Mouse (Mus musculus) embryonic fibroblast, embryonic 13.5 days (primary cell): ENCODE results near the gene Apobec3. TPM values are rescaled to one million over a fixed set of nuclear protein-coding genes. Genes with fewer than 3 reads are reported as not detected.

Experiments
- H3K27ac ChIP-seq: 2 replicates; pipeline ENCODE4 v1.5.1; 2012; ENCODE audit warnings: low read length, control low read depth, inconsistent platforms; ENCODE audit not compliant: insufficient read depth
- H3K4me1 ChIP-seq: 2 replicates; pipeline ENCODE4 v1.6.1; 2011; ENCODE audit warnings: low read length; ENCODE audit not compliant: control insufficient read depth, insufficient read depth
- H3K4me3 ChIP-seq: 2 replicates; pipeline ENCODE4 v1.5.1; 2011; ENCODE audit warnings: mild to moderate bottlenecking, control low read depth, low read length; ENCODE audit not compliant: insufficient read depth
- CTCF ChIP-seq: IDR thresholded peaks from 2 replicates; pipeline ENCODE4 v1.5.1; 2011; ENCODE audit warnings: mild to moderate bottlenecking, control low read depth, low read length, moderate library complexity, borderline replicate concordance; ENCODE audit not compliant: insufficient read depth
- POLR2A ChIP-seq: IDR thresholded peaks from 2 replicates; pipeline ENCODE4 v1.6.1; 2011; ENCODE audit warnings: low read depth, mild to moderate bottlenecking, control low read depth, low read length, moderate library complexity
- polyA plus RNA-seq: library from polyadenylated mRNA; stranded (reverse); fragments of >200 nt; gene quantifications from 2 replicates; pipeline ENCODE4 v1.2.4, GENCODE M21; 2011; ENCODE audit warnings: low read depth; ENCODE audit not compliant: missing spikeins, insufficient read length

Apobec3 gene
- polyA plus RNA-seq, 1 experiment = 35.3 TPM

DNA sequence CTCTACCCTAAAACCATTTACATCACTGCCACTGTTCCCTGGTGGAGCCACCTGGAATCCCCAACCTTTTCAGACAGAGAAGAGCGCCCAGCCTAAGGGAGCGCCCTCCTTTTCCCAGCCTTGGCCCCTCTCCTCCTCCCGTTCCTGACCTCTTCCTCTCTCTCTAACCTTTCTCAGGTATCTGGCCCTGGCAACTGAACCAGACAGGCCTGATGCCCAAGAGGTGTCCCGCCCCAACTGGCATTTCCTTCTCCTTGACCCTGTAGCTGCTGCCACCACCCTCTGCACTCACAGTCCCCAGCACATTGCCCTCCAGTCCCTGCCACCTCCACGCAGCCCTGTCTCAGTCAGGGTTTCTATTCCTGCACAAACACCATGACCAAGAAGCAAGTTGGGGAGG lies 53.5 kb downstream of the Apobec3 start:
- Histone ChIP-seq H3K27ac (no peak overlapping the region), H3K4me1 (peaks cover 8% of the 10 kb centered on the region), H3K4me3 (no peak overlapping the region)
- TF ChIP-seq CTCF (no peak), POLR2A (no peak)

DNA sequence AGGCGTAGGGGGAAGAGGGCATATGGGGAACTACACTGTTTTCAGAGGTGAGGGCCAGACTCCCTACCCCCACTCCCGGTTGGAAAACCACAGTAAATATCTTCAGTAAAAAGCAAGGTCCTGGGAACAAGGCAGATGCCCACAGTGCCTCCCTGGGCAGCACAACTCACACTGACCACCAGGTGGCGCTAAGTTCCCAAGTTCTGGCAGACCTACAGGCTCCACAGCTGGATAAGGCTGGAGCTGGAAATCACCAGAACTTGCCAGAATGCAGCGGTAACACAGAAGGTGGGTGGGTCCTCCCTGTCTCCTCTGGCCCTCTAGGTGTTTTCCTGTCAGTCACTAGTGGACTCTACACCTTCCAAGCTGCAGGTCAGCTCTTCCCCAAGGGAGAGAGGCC lies 54.6 kb downstream of the Apobec3 start:
- Histone ChIP-seq H3K4me3 (no peak overlapping the region), H3K4me1 (peaks cover 14% of the 10 kb centered on the region), H3K27ac (no peak overlapping the region)
- TF ChIP-seq CTCF (peak; percentile 98), POLR2A (no peak)

DNA sequence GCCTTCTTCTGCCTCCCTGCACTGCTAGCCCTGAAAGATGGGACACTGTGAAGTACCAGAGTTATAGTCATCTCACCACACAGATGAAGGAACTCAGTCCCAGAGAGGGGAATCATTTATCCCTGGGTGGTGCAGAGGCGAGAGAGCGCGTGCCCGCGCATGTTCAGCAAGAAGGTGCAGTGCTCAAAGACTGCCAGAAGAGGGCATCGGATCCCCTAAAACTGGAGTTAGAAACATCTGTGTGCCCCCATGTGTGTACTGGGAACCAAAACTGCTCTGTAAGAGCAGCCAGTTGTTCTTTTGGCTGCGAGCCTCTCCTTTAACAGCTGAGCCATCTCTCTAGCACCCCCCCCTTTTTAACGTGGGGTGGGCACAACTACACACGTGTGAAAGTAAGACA lies 55.3 kb downstream of the Apobec3 start:
- no peak for TF ChIP-seq CTCF
- no peak for TF ChIP-seq POLR2A
- Histone ChIP-seq H3K4me3 (no peak overlapping the region), H3K27ac (no peak overlapping the region), H3K4me1 (peaks cover 17% of the 10 kb centered on the region)

DNA sequence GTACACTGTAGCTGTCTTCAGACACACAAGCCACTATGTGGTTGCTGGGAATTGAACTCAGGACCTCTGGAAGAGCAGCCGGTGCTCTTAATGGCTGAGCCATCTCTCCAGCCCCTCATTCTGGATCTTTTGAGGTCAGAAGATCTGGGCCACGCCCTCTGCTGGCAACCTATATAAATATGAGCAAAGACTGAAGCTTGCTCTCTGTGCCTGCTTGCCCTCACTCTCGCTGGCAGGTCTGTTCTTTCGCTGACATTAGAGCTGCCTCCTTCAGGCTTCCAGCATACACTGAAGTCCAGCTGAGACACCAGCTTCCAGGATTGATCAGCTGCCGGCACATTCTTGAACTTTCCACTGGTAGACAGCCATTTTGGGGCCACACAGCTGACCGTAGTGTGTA lies 56.2 kb downstream of the Apobec3 start:
- Histone ChIP-seq H3K4me1 (peaks cover 17% of the 10 kb centered on the region), H3K4me3 (no peak overlapping the region), H3K27ac (no peak overlapping the region)
- no peak for TF ChIP-seq CTCF
- TF ChIP-seq POLR2A = no peak

DNA sequence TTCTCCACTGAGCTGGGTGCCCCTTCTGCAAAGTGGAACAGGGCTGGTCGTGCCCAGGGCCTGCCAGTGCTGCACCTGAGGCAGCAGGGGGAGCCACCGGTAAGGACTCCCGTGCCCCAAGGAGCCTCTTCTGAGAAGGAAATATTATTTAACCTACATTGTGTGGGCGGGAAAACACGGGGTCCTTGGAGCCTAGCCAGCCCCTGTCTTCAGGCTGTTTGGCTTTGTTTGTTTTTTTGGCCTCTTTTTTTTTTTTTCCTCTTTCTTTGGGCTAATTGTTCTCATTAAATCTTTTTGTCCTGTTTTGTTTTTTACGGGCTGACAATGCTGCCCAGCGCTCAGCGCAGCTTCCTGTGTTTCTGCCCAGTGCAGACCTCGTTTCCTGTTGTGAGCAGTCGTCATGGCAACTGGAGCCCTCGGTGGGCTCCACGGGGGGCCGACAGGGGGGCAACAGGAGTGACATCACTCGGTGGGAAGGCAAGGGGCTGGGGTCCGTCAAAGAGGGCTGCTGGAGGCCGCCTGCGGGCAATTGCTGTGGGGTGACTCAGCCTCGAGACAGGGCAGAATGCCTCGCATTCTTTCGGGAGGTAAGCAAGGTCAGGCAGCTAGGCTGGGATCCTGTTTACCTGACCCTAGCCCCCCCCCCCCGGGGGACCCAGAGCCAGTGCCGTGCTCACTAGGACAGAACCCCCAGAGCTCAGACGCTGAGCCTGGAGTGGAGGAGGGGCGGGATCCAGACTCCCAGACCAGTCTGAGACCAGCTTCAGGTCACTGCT lies 59.0 kb downstream of the Apobec3 start:
- Histone ChIP-seq H3K4me3 (no peak overlapping the region), H3K4me1 (peaks cover 17% of the 10 kb centered on the region), H3K27ac (no peak overlapping the region)
- TF ChIP-seq CTCF = peak; percentile 56; the same call in 1 of the 2 replicates
- TF ChIP-seq POLR2A = no peak

DNA sequence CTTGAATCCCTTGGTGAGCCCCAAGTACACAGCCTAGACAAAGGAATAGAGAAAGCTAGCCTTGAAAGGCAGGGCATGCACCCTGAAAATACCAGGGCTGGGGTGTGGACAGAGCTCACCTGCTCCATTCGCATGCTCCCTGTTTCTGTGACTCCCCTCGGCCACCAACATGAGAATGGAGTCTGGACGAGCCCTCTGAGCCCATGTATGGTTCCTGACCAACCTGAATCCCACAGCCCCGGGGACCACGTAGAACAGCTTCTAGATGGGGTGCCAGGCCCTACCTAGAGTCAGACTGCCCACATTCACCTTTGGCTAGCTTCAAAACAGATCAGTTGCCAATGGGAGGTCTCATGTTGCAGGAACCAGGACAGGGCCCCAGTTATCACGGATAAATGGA lies 59.8 kb downstream of the Apobec3 start:
- no peak overlapping the region for H3K4me3 ChIP-seq
- H3K27ac ChIP-seq = no peak overlapping the region; the same call in 1 of the 2 replicates
- peaks cover 17% of the 10 kb centered on the region for H3K4me1 ChIP-seq
- no peak for TF ChIP-seq POLR2A
- no peak for TF ChIP-seq CTCF

DNA sequence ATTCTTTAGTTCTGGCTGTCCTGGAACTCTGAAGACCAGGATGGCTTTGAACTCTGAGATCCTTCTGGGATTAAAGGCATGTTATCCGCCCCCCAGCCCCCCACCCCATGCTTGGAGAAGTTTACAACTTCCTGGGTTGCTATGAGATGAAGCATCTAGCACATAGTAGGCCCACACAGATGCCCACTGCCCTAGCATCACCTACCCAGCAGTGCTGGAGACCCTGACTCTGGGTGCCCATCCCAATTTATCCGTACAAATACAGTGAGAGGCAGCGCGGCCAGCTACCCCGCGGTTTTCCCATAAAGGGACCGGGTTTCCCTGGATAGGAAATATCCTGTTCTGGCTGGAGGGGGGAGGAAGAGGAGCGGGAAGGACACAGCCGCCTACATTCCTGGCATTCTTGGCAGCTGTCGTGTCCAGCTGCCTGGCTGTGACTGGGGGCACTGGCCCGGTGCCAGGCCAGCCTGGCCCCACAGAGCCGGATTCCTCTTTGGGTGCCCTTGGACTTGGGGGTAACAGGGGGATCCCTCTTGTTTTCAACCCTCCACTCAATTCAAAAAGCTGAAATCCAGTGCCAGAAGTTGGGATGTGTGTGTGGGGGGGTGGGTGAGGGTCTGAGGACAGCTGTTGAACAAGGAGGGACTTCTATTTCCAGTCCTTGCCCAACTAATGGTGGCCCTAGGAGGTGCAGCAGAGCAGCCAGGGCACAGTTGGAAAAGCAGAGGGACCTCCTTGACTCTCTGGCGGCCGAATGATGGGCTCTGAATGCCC lies 60.5 kb downstream of the Apobec3 start:
- Histone ChIP-seq H3K4me1 (peaks cover 17% of the 10 kb centered on the region), H3K27ac (no peak overlapping the region), H3K4me3 (no peak overlapping the region)
- no peak for TF ChIP-seq POLR2A
- no peak for TF ChIP-seq CTCF

DNA sequence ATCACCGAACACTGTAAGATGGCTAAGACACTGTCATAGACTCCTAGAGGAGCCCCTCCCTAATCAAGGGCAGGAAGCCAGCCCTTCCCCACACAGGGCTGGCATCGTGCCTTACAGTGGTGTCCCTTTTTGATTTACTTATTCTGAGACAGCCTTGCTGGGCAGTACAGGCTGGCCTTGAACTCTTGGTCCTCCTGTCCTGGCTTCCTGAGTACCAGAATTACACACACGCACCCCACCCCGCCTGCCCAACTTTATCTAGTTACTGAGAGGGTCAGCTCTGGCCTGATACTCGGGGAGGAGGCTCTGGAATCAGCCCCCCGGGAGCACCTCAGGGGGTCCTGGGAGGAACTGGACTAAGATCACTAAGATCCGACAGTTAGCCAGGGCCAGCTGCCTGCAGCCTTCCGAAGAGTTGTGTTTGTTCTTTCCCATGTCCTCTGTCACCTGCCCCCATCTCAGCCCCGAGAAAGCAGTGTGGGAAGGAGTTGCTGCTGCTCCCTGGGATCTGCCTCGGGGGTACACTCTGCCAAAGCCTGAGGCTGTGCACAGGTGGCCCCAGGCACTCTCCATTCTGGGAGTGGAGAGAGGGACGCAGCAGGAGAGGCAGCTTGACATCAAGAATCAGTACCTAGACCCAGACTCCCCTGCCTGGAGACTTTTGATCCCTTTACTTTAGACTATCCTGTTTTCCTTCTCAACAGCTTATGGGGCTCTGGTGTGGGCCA lies 61.2 kb downstream of the Apobec3 start:
- no peak for TF ChIP-seq CTCF
- no peak for TF ChIP-seq POLR2A
- H3K27ac ChIP-seq = no peak overlapping the region
- H3K4me1 ChIP-seq = peaks cover 17% of the 10 kb centered on the region
- H3K4me3 ChIP-seq = no peak overlapping the region

DNA sequence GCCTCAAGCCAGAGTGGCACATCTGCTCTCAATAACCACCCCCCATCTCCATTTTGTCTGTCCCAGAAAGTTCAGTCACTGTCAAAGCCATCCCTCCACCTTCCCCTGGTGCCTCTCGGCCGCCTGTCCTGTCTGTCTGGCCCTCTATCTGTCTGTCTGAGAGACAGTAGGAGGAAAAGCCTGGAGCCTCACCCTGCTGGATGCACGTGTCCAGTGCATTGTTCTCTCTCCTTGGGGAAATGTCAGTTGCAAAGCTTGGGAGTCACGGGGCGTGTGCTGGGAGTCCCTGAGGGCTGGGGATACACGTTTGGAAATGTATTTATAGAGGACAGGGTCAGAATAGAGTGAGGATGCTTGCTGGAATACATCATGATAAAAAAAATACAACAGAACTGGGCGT lies 62.0 kb downstream of the Apobec3 start:
- no peak overlapping the region for H3K4me3 ChIP-seq
- H3K27ac ChIP-seq = no peak overlapping the region
- peaks cover 17% of the 10 kb centered on the region for H3K4me1 ChIP-seq
- TF ChIP-seq POLR2A (no peak), CTCF (no peak)

DNA sequence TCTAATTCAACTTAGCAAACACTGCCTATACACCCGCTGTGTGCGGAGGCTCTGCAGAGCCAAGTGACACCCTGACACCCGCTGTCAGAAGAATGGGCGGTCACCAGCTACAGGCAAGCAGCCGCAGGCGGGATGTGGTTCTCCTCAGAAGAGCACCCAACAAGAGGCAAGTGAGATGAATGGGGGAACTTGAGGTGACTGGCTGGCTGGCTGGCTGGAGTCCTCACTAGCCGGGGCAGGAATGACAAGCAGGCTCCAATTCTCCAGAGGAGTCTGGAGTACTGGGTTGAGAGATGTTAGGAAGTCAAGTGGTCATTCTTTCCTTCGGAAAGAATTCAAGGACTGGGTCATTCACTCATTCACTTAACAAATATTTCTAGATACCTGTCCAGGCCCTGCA lies 65.1 kb downstream of the Apobec3 start:
- H3K4me1 ChIP-seq = no peaks in the 10 kb centered on the region
- H3K4me3 ChIP-seq = no peak overlapping the region
- TF ChIP-seq POLR2A (no peak), CTCF (no peak)
- H3K27ac ChIP-seq = no peak overlapping the region
